Mouse (Mus musculus): ENCODE measurements at regions not wholly inside any gene's neighbourhood (a gene's known extent, or its start where the extent isn't known, plus 50 kb on each side); places are given as distances from the start of the nearest gene placed in this dataset.

GRCm38 (mm10) chr7:79543231-79544071 is 74.0 kb downstream of the Rhcg start:
- no peak for DNase-seq

- no peak for DNase-seq
These were observed 75.0 kb downstream of the Rhcg start for GRCm38 (mm10) chr7:79542379-79543015.

- DNase-seq, result no peak
These were observed 74.1 kb upstream of the Polg start for GRCm38 (mm10) chr7:79540246-79540645.

- no peak for DNase-seq
These were observed 73.3 kb upstream of the Polg start for GRCm38 (mm10) chr7:79539426-79539825.

GRCm38 (mm10) chr7:79536157-79536641 is 70.0 kb upstream of the Polg start:
- DNase-seq, result no peak

GRCm38 (mm10) chr7:79535251-79536111 is 69.3 kb upstream of the Polg start:
- DNase-seq, result no peak

- no peak for DNase-seq
These were observed 68.7 kb upstream of the Polg start for GRCm38 (mm10) chr7:79534819-79535218.

- DNase-seq, result no peak
These were observed 68.2 kb upstream of the Polg start for GRCm38 (mm10) chr7:79534381-79534780.

GRCm38 (mm10) chr7:79532626-79533140 is 66.5 kb upstream of the Polg start:
- no peak for DNase-seq

- no peak for DNase-seq
These were observed 65.6 kb upstream of the Polg start for GRCm38 (mm10) chr7:79531551-79532356.

- DNase-seq, result no peak
These were observed 65.0 kb upstream of the Polg start for GRCm38 (mm10) chr7:79531142-79531541.

GRCm38 (mm10) chr7:79529480-79529879 is 63.3 kb upstream of the Polg start:
- DNase-seq, result no peak

GRCm38 (mm10) chr7:79527984-79528383 is 61.8 kb upstream of the Polg start:
- DNase-seq, result no peak

- DNase-seq, result no peak
These were observed 59.8 kb upstream of the Polg start for GRCm38 (mm10) chr7:79525690-79526630.

GRCm38 (mm10) chr7:79524921-79525320 is 58.8 kb upstream of the Polg start:
- no peak for DNase-seq

- no peak for DNase-seq
These were observed 57.5 kb upstream of the Polg start for GRCm38 (mm10) chr7:79523696-79524095.

GRCm38 (mm10) chr7:79522046-79522445 is 55.9 kb upstream of the Polg start:
- DNase-seq, result no peak

- no peak for DNase-seq
These were observed 55.1 kb upstream of the Polg start for GRCm38 (mm10) chr7:79521259-79521658.

GRCm38 (mm10) chr7:79520222-79520710 is 54.1 kb upstream of the Polg start:
- peak; percentile 67 for DNase-seq

GRCm38 (mm10) chr7:79518928-79519327 is 52.8 kb upstream of the Polg start:
- DNase-seq, result no peak
